Mouse (Mus musculus) ES-Bruce4 (cell line): ENCODE measurements around the gene Tsga10ip. TPM values are rescaled to one million over a fixed set of nuclear protein-coding genes. Genes with fewer than 3 reads are reported as not detected.

Source experiments
- H3K27ac ChIP-seq: 2 replicates; pipeline ENCODE4 v1.5.1; 2012; ENCODE audit warnings: low read length, inconsistent platforms; ENCODE audit not compliant: insufficient read depth
- H3K27me3 ChIP-seq: 2 replicates; pipeline ENCODE4 v1.6.1; 2012; ENCODE audit warnings: mild to moderate bottlenecking, low read length, inconsistent platforms; ENCODE audit not compliant: control insufficient read depth, poor library complexity, insufficient read depth, severe bottlenecking
- H3K36me3 ChIP-seq: 2 replicates; pipeline ENCODE4 v1.6.1; 2012; ENCODE audit warnings: inconsistent platforms, mild to moderate bottlenecking, low read length, moderate library complexity; ENCODE audit not compliant: control insufficient read depth, poor library complexity, insufficient read depth, severe bottlenecking
- H3K4me1 ChIP-seq: one replicate; pipeline ENCODE4 v1.8.1; 2011; ENCODE audit warnings: low read length; ENCODE audit not compliant: control insufficient read depth, insufficient read depth
- H3K4me3 ChIP-seq: 2 replicates; pipeline ENCODE4 v1.5.1; 2011; ENCODE audit warnings: low read depth, mild to moderate bottlenecking, low read length
- H3K9ac ChIP-seq: 2 replicates; pipeline ENCODE4 v1.6.1; 2012; ENCODE audit warnings: low read depth, mild to moderate bottlenecking, inconsistent platforms; ENCODE audit not compliant: poor library complexity, severe bottlenecking
- H3K9me3 ChIP-seq: replicated peaks from 2 replicates; pipeline ENCODE4 v1.6.1; 2012; ENCODE audit warnings: mild to moderate bottlenecking, low read length, inconsistent platforms; ENCODE audit not compliant: control insufficient read depth, poor library complexity, insufficient read depth, severe bottlenecking
- CTCF ChIP-seq: IDR thresholded peaks from one replicate; pipeline ENCODE4 v1.8.1; 2011; ENCODE audit warnings: low read depth, low read length
- EP300 ChIP-seq: IDR thresholded peaks from 2 replicates; pipeline ENCODE4 v1.6.1; 2011; ENCODE audit warnings: low read depth, low read length; ENCODE audit not compliant: insufficient read depth
- POLR2A ChIP-seq: IDR thresholded peaks from one replicate; pipeline ENCODE4 v1.8.1; 2011; ENCODE audit warnings: low read length; ENCODE audit not compliant: insufficient read depth
- polyA plus RNA-seq: library from polyadenylated mRNA; stranded (reverse); fragments of >200 nt; gene quantifications from 2 replicates; pipeline ENCODE4 v1.2.4, GENCODE M21; 2011; ENCODE audit warnings: low read depth; ENCODE audit not compliant: missing spikeins, insufficient read depth, insufficient read length

Tsga10ip gene
- polyA plus RNA-seq, result 0.49 TPM in 1 of 2 replicates, not detected in the other

- H3K4me3 ChIP-seq, result no peak within 1 kb of the TSS
- H3K27me3 ChIP-seq, result no peaks in the 10 kb centered on the region
- no peaks in the 10 kb centered on the region for H3K9me3 ChIP-seq
- H3K9ac ChIP-seq, result no peak within 1 kb of the TSS
- TF ChIP-seq POLR2A, result no peak
- TF ChIP-seq CTCF, result no peak
- no peak for TF ChIP-seq EP300
- no peaks in the 10 kb centered on the region for H3K4me1 ChIP-seq
- H3K27ac ChIP-seq, result no peak within 1 kb of the TSS
- H3K36me3 ChIP-seq, result no peaks in the 10 kb centered on the region
Measured at GRCm38 (mm10) chr19:5402293-5402692, at the start of gene Tsga10ip. TSS of gene Tsga10ip (minus strand) at chr19:5402526.

GRCm38 (mm10) chr19:5451766-5452165, 49.4 kb upstream of the Tsga10ip start:
- Histone ChIP-seq H3K27me3 (no peaks in the 10 kb centered on the region), H3K4me3 (no peak overlapping the region)
- TF ChIP-seq CTCF (no peak), EP300 (no peak), POLR2A (no peak)

GRCm38 (mm10) chr19:5449673-5450072, 47.3 kb upstream of the Tsga10ip start:
- H3K9me3 ChIP-seq, result no peaks in the 10 kb centered on the region
- H3K9ac ChIP-seq, result no peak overlapping the region
- no peaks in the 10 kb centered on the region; the same call in 1 of the 2 replicates for H3K36me3 ChIP-seq
- no peaks in the 10 kb centered on the region for H3K4me1 ChIP-seq
- no peak overlapping the region for H3K4me3 ChIP-seq
- TF ChIP-seq CTCF (no peak), EP300 (no peak), POLR2A (no peak)
- no peak overlapping the region for H3K27ac ChIP-seq
- H3K27me3 ChIP-seq, result no peaks in the 10 kb centered on the region

More at GRCm38 (mm10) chr19:5451766-5452165, 49.4 kb upstream of the Tsga10ip start:
- Histone ChIP-seq H3K9ac (no peak overlapping the region), H3K36me3 (no peaks in the 10 kb centered on the region; the same call in 1 of the 2 replicates), H3K27ac (no peak overlapping the region), H3K4me1 (no peaks in the 10 kb centered on the region), H3K9me3 (no peaks in the 10 kb centered on the region)

GRCm38 (mm10) chr19:5448354-5449150, 46.2 kb upstream of the Tsga10ip start:
- Histone ChIP-seq H3K9ac (peak overlapping the region; percentile 18; the same call in 1 of the 2 replicates), H3K27me3 (no peaks in the 10 kb centered on the region)
- TF ChIP-seq CTCF (no peak), EP300 (no peak), POLR2A (no peak)

GRCm38 (mm10) chr19:5447515-5448353, 45.4 kb upstream of the Tsga10ip start, which contains the start of gene Fosl1:
TSS of gene Fosl1 (plus strand) at chr19:5447547.
- Histone ChIP-seq H3K9me3 (no peaks in the 10 kb centered on the region), H3K4me1 (no peaks in the 10 kb centered on the region), H3K27me3 (no peaks in the 10 kb centered on the region), H3K9ac (peak within 1 kb of the TSS; percentile 18), H3K36me3 (no peaks in the 10 kb centered on the region), H3K4me3 (peak within 1 kb of the TSS; percentile 28), H3K27ac (no peak within 1 kb of the TSS)
- TF ChIP-seq EP300 (no peak), CTCF (no peak), POLR2A (no peak)

More at GRCm38 (mm10) chr19:5448354-5449150, 46.2 kb upstream of the Tsga10ip start:
- Histone ChIP-seq H3K36me3 (no peaks in the 10 kb centered on the region), H3K4me1 (no peaks in the 10 kb centered on the region), H3K27ac (no peak overlapping the region), H3K4me3 (peak overlapping the region; percentile 28), H3K9me3 (no peaks in the 10 kb centered on the region)
